Mouse (Mus musculus) limb, embryonic 13.5 days (tissue): ENCODE results near the gene Ptprd. TPM values are rescaled to one million over a fixed set of nuclear protein-coding genes. Genes with fewer than 3 reads are reported as not detected.

Experiments
- ATAC-seq: fragments of 200-750 bp; cut with Nextera tagmentation; 2 replicates; pipeline ENCODE4 v1.8.0; 2017; ENCODE audit warnings: low read depth, moderate number of reproducible peaks, moderate TSS enrichment; ENCODE audit not compliant: low FRiP score
- H3K27ac ChIP-seq: fragments of 300-500 bp; sonication (generic); 2 replicates; pipeline ENCODE4 v1.5.1; 2015; ENCODE audit warnings: inconsistent platforms, mild to moderate bottlenecking, moderate library complexity
- H3K27me3 ChIP-seq: fragments of 300-500 bp; sonication (generic); 2 replicates; pipeline ENCODE4 v1.6.1; 2015; ENCODE audit warnings: mild to moderate bottlenecking, inconsistent platforms
- H3K36me3 ChIP-seq: fragments of 300-500 bp; sonication (generic); 2 replicates; pipeline ENCODE4 v1.6.1; 2015; ENCODE audit warnings: inconsistent platforms, mild to moderate bottlenecking, moderate library complexity
- H3K4me1 ChIP-seq: fragments of 300-500 bp; sonication (generic); 2 replicates; pipeline ENCODE4 v1.6.1; 2015; ENCODE audit warnings: inconsistent platforms
- H3K4me2 ChIP-seq: fragments of 300-500 bp; sonication (generic); replicated peaks from 2 replicates; pipeline ENCODE4 v1.6.1; 2015; ENCODE audit warnings: inconsistent platforms, mild to moderate bottlenecking, moderate library complexity
- H3K4me3 ChIP-seq: fragments of 300-500 bp; sonication (generic); 2 replicates; pipeline ENCODE4 v1.5.1; 2015; ENCODE audit warnings: moderate library complexity, mild to moderate bottlenecking, inconsistent platforms
- H3K9ac ChIP-seq: fragments of 300-500 bp; sonication (generic); 2 replicates; pipeline ENCODE4 v1.6.1; 2015; ENCODE audit warnings: mild to moderate bottlenecking, inconsistent platforms
- H3K9me3 ChIP-seq: fragments of 300-500 bp; sonication (generic); 2 replicates; pipeline ENCODE4 v1.6.1; 2016; ENCODE audit warnings: inconsistent platforms
- WGBS: fragments of 180-500 bp; shearing (Covaris S2); methylation state at CpG from one replicate; pipeline ENCODE4 v1.1.7; 2015; 5-methylcytosine and 5-hydroxymethylcytosine counted together
- polyA plus RNA-seq: library from polyadenylated mRNA; unstranded; fragments of >200 nt; fragmentation: Nextera tagmentation; extraction: Ambion mirVana; gene quantifications from 2 replicates; pipeline ENCODE4 v1.2.1, GENCODE M21; 2015

The Ptprd gene
- polyA plus RNA-seq, 1 experiment from 2014 or later: 38.6 TPM

DNA sequence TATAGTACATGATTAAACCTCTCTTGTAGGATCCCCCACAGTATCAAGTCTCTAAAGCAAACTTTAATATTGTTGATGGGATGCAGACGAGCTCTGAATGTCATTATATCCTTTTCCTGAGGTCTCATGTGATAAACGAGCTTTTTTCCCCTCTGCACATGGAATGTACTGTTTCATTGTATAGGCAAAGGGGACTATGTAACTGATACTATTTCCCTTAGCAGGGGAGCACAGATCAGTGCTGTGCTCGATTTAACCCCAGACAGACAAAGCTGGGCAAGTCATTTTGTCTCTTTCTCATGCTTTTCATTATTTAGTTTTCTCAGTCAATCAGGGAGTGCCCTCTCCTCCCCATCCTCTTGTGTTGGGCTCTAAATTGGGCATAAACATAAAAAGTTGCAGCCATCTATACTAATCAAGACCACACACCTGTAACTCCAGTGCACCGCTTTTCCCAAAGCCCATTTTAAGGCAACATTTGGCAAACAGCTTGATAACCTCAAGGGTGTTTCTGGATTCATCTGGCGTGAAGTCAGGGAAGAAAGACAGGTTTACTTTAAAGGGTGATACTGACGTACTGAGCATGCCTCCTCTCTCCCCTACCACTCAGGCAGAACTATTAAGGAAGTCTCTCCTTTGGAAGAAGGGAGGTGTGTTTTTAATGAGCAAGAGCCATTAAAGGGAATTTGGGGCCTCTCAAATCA, 1709.0 kb downstream of the Ptprd start:
- WGBS: 15% methylated on average over 6 of the region's 6 CpGs
- Histone ChIP-seq H3K27me3 (no peaks in the 10 kb centered on the region), H3K4me3 (no peak overlapping the region), H3K27ac (no peak overlapping the region), H3K9me3 (no peaks in the 10 kb centered on the region), H3K4me2 (0 out of 2 replicates have a peak overlapping the region, but pooled peaks have one; percentile 9), H3K9ac (no peak overlapping the region), H3K36me3 (no peaks in the 10 kb centered on the region), H3K4me1 (peaks cover 22% of the 10 kb centered on the region)
- peak; percentile 79 for ATAC-seq

DNA sequence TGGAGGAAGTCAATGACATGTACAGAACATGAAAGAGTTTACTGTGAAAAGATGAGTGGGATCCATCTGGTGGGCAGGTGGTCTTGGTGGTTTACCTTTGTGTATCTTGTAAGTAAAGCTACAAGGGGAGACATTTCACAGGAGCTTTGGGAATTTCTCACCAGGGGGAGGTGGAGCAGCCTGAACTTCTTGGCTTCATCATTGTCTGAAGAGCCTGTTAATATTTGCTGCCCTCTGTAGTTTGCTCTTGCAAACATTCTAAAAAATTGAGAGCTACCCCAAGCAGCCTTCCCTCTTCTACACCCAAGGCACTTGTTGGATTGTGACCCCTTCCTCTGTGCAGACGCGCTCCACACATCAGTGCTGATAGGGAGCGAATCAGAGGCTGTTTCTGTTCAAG, 1725.9 kb downstream of the Ptprd start:
- Histone ChIP-seq H3K4me3 (no peak overlapping the region), H3K36me3 (no peaks in the 10 kb centered on the region), H3K27me3 (no peaks in the 10 kb centered on the region), H3K4me1 (peaks cover 7% of the 10 kb centered on the region), H3K27ac (no peak overlapping the region), H3K9me3 (no peaks in the 10 kb centered on the region), H3K9ac (no peak overlapping the region), H3K4me2 (no peak overlapping the region)
- WGBS: 56% methylated on average over 3 of the region's 3 CpGs
- no peak for ATAC-seq

DNA sequence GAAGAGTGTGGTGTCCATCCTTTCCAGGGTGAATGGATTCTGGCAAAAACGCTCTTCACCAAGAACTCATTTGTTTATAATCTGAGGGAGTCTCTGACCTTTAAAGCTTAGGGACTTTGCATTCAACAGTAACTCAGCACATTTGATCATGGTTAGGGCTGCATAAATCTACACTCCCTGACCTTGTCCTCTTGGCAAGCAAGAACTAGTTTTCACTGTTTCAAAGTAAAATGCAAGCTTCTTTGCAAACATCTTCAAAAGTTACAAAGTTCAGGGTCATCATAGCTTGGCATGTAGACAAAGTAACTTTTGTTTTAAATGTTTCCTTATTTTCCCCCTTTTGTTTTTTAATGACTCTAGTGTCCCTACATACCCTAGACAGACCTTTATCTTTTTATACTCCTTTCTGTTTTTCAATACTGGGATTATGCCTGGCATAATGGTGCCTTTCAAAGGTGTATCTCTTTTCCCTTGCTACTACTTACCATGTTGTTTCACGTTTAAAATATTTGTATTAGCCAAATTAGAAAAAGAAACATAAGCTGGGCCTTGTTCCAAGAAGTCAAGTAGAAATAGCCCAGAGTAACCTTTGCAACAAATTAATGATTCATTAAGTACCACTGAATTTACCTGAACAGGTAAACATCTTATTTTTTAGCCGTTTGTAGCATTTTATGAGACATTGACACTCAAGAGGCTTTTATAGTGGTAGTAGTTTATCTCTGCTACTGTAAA, 1743.2 kb downstream of the Ptprd start:
- H3K4me2 ChIP-seq: no peak overlapping the region
- WGBS: 72% methylated on average over 3 of the region's 3 CpGs
- H3K36me3 ChIP-seq: no peaks in the 10 kb centered on the region
- no peak overlapping the region for H3K4me3 ChIP-seq
- no peak for ATAC-seq
- H3K9me3 ChIP-seq: no peaks in the 10 kb centered on the region
- no peak overlapping the region for H3K27ac ChIP-seq
- H3K27me3 ChIP-seq: no peaks in the 10 kb centered on the region
- H3K4me1 ChIP-seq: no peaks in the 10 kb centered on the region
- H3K9ac ChIP-seq: no peak overlapping the region

DNA sequence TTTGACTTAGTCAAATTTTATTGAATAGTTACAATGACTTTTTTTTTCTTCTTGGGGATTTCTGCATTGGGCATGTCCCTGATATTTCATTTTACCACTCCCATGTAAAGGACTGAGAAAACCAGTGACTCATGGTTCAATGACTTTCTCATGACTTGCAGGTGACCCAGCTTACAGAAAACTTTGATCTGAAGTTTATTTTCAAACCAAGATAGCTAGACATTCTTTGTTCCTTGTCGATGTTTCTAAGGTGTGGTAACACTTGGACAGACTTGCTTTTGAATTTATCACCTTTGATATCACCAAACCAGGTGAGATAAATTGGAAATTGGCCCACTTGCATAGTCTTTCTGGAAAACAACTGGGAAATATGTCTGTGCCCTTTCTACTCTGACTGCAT, 1747.1 kb downstream of the Ptprd start:
- Histone ChIP-seq H3K4me3 (no peak overlapping the region), H3K9ac (no peak overlapping the region), H3K27ac (no peak overlapping the region), H3K4me1 (peaks cover 6% of the 10 kb centered on the region; the same call in 1 of the 2 replicates), H3K4me2 (no peak overlapping the region), H3K36me3 (no peaks in the 10 kb centered on the region), H3K27me3 (no peaks in the 10 kb centered on the region), H3K9me3 (no peaks in the 10 kb centered on the region)
- no peak for ATAC-seq
- 76% methylated on average over 1 of the region's 1 CpGs for WGBS

DNA sequence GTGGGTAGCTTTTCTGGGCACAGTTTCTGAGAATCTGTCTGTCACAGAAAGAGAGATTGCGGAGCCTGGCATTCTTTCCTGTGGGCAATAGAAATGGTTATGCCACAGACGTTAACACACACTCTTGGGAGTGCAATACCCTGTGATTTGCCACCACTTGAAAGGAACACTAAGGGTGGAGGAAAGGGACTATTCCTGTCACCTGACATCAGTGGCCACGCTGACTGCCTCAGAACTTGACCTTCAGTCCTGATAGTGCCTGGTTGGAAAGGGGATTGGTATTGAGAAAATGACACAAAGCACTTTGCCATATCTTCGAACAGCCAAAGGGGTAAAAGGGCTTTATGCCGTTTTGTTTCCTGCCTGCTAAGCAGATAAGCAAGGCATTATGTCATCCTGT, 1750.4 kb downstream of the Ptprd start:
- H3K9ac ChIP-seq: no peak overlapping the region
- 68% methylated on average over 5 of the region's 5 CpGs for WGBS

GRCm38 (mm10) chr4:76460556-76460955, 1751.2 kb downstream of the Ptprd start:
- ATAC-seq: no peak
- H3K27me3 ChIP-seq: no peaks in the 10 kb centered on the region
- no peak overlapping the region for H3K27ac ChIP-seq
- no peaks in the 10 kb centered on the region for H3K36me3 ChIP-seq
- H3K9ac ChIP-seq: no peak overlapping the region
- H3K9me3 ChIP-seq: no peaks in the 10 kb centered on the region
- no peak overlapping the region for H3K4me2 ChIP-seq
- peaks cover 13% of the 10 kb centered on the region; the same call in 1 of the 2 replicates for H3K4me1 ChIP-seq
- 57% methylated on average over 1 of the region's 1 CpGs for WGBS
- H3K4me3 ChIP-seq: no peak overlapping the region

More for the DNA sequence above, 1750.4 kb downstream of the Ptprd start:
- Histone ChIP-seq H3K27me3 (no peaks in the 10 kb centered on the region), H3K4me3 (no peak overlapping the region), H3K9me3 (no peaks in the 10 kb centered on the region), H3K27ac (no peak overlapping the region), H3K4me1 (peaks cover 13% of the 10 kb centered on the region; the same call in 1 of the 2 replicates), H3K36me3 (no peaks in the 10 kb centered on the region), H3K4me2 (no peak overlapping the region)
- ATAC-seq: no peak

DNA sequence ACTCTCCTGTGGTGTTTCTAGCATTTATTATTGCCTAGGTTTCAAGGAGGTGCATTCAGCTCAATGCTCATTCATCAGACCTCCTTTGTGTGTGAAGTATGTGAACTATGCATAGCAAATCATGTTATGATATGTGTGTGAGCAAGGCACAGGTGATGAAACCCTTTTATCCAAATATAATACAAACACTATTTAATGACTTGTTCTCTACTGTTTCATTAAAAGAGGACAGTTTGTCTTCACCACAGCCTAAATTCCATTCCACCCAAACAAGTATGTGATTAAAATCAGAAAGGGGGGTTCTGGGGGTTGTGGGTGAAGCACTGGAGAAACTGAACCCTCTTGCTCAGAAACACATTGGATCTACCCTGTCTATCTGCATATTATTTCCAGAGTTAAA, 1752.1 kb downstream of the Ptprd start:
- H3K4me1 ChIP-seq: peaks cover 13% of the 10 kb centered on the region; the same call in 1 of the 2 replicates
- H3K4me3 ChIP-seq: no peak overlapping the region

GRCm38 (mm10) chr4:76452286-76452685, 1759.5 kb downstream of the Ptprd start:
- H3K4me2 ChIP-seq: 0 out of 2 replicates have a peak overlapping the region, but pooled peaks have one; percentile 74
- no peak overlapping the region for H3K9ac ChIP-seq
- H3K4me1 ChIP-seq: peaks cover 7% of the 10 kb centered on the region
- no peaks in the 10 kb centered on the region for H3K36me3 ChIP-seq
- no peaks in the 10 kb centered on the region for H3K27me3 ChIP-seq
- no peak for ATAC-seq
- H3K27ac ChIP-seq: no peak overlapping the region
- WGBS: 70% methylated on average over 4 of the region's 4 CpGs
- no peak overlapping the region for H3K4me3 ChIP-seq
- no peaks in the 10 kb centered on the region for H3K9me3 ChIP-seq

More for the DNA sequence above, 1752.1 kb downstream of the Ptprd start:
- Histone ChIP-seq H3K27me3 (no peaks in the 10 kb centered on the region), H3K9ac (no peak overlapping the region), H3K9me3 (no peaks in the 10 kb centered on the region), H3K36me3 (no peaks in the 10 kb centered on the region), H3K27ac (no peak overlapping the region), H3K4me2 (no peak overlapping the region)
- no peak for ATAC-seq

DNA sequence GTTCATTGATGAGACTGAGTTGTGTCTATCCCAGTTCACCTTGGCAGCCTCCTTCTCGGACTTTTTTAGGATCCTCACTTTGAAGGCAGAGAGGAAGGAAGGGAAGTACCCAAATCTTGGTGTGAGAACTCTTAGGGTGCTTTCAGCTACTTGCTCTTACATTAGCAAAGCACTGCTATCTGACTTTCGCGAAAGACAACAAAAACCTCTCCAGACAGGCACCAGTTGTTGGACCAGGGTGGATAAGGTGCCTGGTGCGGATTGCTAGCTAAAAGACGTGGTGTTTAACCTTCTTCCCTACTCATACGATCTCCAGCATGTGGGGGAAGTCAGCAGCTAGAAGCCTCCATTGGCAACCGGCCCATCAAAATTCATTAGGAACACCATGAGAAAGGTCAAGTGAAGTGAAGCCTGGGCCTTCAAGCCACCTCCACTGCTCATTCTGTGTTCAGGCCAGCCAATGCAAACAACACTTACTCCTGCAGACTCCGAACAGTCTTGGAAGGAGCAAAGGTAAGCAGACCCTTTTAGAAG, 1760.7 kb downstream of the Ptprd start:
- H3K36me3 ChIP-seq: no peaks in the 10 kb centered on the region
- no peak for ATAC-seq
- peak overlapping the region; percentile 74 for H3K4me2 ChIP-seq
- H3K4me3 ChIP-seq: peak overlapping the region; percentile 87
- WGBS: 42% methylated on average over 8 of the region's 8 CpGs
- H3K9me3 ChIP-seq: no peaks in the 10 kb centered on the region
- H3K4me1 ChIP-seq: peaks cover 10% of the 10 kb centered on the region
- H3K27ac ChIP-seq: peak overlapping the region; percentile 73; the same call in 1 of the 2 replicates
- H3K9ac ChIP-seq: no peak overlapping the region; the same call in 1 of the 2 replicates
- no peaks in the 10 kb centered on the region for H3K27me3 ChIP-seq

- Histone ChIP-seq H3K4me2 (peak overlapping the region; percentile 74), H3K4me3 (peak overlapping the region; percentile 87), H3K9ac (peak overlapping the region; percentile 99), H3K27me3 (no peaks in the 10 kb centered on the region), H3K4me1 (peaks cover 10% of the 10 kb centered on the region), H3K36me3 (no peaks in the 10 kb centered on the region), H3K27ac (peak overlapping the region; percentile 98), H3K9me3 (no peaks in the 10 kb centered on the region)
- WGBS: under 1% methylated on average over 33 of the region's 34 CpGs
- ATAC-seq: peak; percentile 72
These were observed 1761.3 kb downstream of the Ptprd start for GRCm38 (mm10) chr4:76450351-76451018.

GRCm38 (mm10) chr4:76449466-76450350, 1762.1 kb downstream of the Ptprd start:
- WGBS: under 1% methylated on average over 72 of the region's 99 CpGs
- H3K36me3 ChIP-seq: no peaks in the 10 kb centered on the region
- no peaks in the 10 kb centered on the region for H3K9me3 ChIP-seq
- no peaks in the 10 kb centered on the region for H3K27me3 ChIP-seq
- H3K4me3 ChIP-seq: peak overlapping the region; percentile 87
- H3K9ac ChIP-seq: peak overlapping the region; percentile 99
- peak overlapping the region; percentile 74 for H3K4me2 ChIP-seq
- H3K4me1 ChIP-seq: peaks cover 15% of the 10 kb centered on the region
- ATAC-seq: peak; percentile 84
- peak overlapping the region; percentile 98 for H3K27ac ChIP-seq
